Mouse (Mus musculus): ENCODE measurements at regions not wholly inside any gene's neighbourhood (a gene's known extent, or its start where the extent isn't known, plus 50 kb on each side); places are given as distances from the start of the nearest gene placed in this dataset.

GRCm38 (mm10) chr3:143985349-143986199 lies 219.4 kb downstream of the Lmo4 start:
- no peak overlapping the region for H3K4me2 ChIP-seq (replicated peaks; ENCODE audit: low read depth, low read length)
- no peaks in the 10 kb centered on the region for H3K27me3 ChIP-seq (ENCODE audit: control insufficient read depth, insufficient read depth, low read length)
- no peak overlapping the region for H3K27ac ChIP-seq (ENCODE audit: low read depth, low read length)
- no peaks in the 10 kb centered on the region for H3K9me3 ChIP-seq (ENCODE audit: control insufficient read depth, low read length)
- H3K9ac ChIP-seq (ENCODE audit: low read depth, low read length), result no peak overlapping the region
- H3K4me3 ChIP-seq (ENCODE audit: low read depth, low read length), result no peak overlapping the region
- 70% methylated on average over 6 of the region's 6 CpGs for WGBS
- ATAC-seq (ENCODE audit: low FRiP score) (0 out of 2 replicates have a peak, but pooled peaks have one; percentile 38), DNase-seq (ENCODE audit: low spot score) (no peak)
- H3K4me1 ChIP-seq (replicated peaks; ENCODE audit: control insufficient read depth, insufficient read depth, low read length), result no peaks in the 10 kb centered on the region
- no peaks in the 10 kb centered on the region for H3K36me3 ChIP-seq (ENCODE audit: control insufficient read depth, insufficient read depth, low read length)

GRCm38 (mm10) chr3:143978703-143979102 lies 226.3 kb downstream of the Lmo4 start:
- 92% methylated on average over 2 of the region's 2 CpGs for WGBS
- no peak overlapping the region for H3K4me2 ChIP-seq (replicated peaks; ENCODE audit: low read depth, low read length)
- no peak for DNase-seq (ENCODE audit: low spot score)

GRCm38 (mm10) chr3:143977886-143978447 lies 227.1 kb downstream of the Lmo4 start:
- Histone ChIP-seq H3K9ac (ENCODE audit: low read depth, low read length) (no peak overlapping the region), H3K9me3 (ENCODE audit: control insufficient read depth, low read length) (no peaks in the 10 kb centered on the region), H3K4me1 (replicated peaks; ENCODE audit: control insufficient read depth, insufficient read depth, low read length) (no peaks in the 10 kb centered on the region), H3K4me3 (ENCODE audit: low read depth, low read length) (no peak overlapping the region), H3K4me2 (replicated peaks; ENCODE audit: low read depth, low read length) (no peak overlapping the region), H3K27ac (ENCODE audit: low read depth, low read length) (no peak overlapping the region), H3K36me3 (ENCODE audit: control insufficient read depth, insufficient read depth, low read length) (no peaks in the 10 kb centered on the region), H3K27me3 (ENCODE audit: control insufficient read depth, insufficient read depth, low read length) (no peaks in the 10 kb centered on the region)
- 94% methylated on average over 7 of the region's 7 CpGs for WGBS
- DNase-seq (ENCODE audit: low spot score), result no peak
- ATAC-seq (ENCODE audit: low FRiP score), result no peak

More at GRCm38 (mm10) chr3:143978703-143979102, 226.3 kb downstream of the Lmo4 start:
- no peak overlapping the region for H3K27ac ChIP-seq (ENCODE audit: low read depth, low read length)
- ATAC-seq (ENCODE audit: low FRiP score), result no peak
- H3K4me1 ChIP-seq (replicated peaks; ENCODE audit: control insufficient read depth, insufficient read depth, low read length), result no peaks in the 10 kb centered on the region
- H3K9me3 ChIP-seq (ENCODE audit: control insufficient read depth, low read length), result no peaks in the 10 kb centered on the region
- no peaks in the 10 kb centered on the region for H3K27me3 ChIP-seq (ENCODE audit: control insufficient read depth, insufficient read depth, low read length)
- no peak overlapping the region for H3K4me3 ChIP-seq (ENCODE audit: low read depth, low read length)
- no peaks in the 10 kb centered on the region for H3K36me3 ChIP-seq (ENCODE audit: control insufficient read depth, insufficient read depth, low read length)
- H3K9ac ChIP-seq (ENCODE audit: low read depth, low read length), result no peak overlapping the region

GRCm38 (mm10) chr3:143973582-143973981 lies 231.4 kb downstream of the Lmo4 start:
- no peak for DNase-seq (ENCODE audit: low spot score)
- 88% methylated on average over 9 of the region's 9 CpGs for WGBS
- H3K9ac ChIP-seq (ENCODE audit: low read depth, low read length), result no peak overlapping the region
- no peaks in the 10 kb centered on the region for H3K27me3 ChIP-seq (ENCODE audit: control insufficient read depth, insufficient read depth, low read length)
- H3K4me3 ChIP-seq (ENCODE audit: low read depth, low read length), result no peak overlapping the region
- H3K36me3 ChIP-seq (ENCODE audit: control insufficient read depth, insufficient read depth, low read length), result no peaks in the 10 kb centered on the region
- no peaks in the 10 kb centered on the region for H3K4me1 ChIP-seq (replicated peaks; ENCODE audit: control insufficient read depth, insufficient read depth, low read length)
- H3K9me3 ChIP-seq (ENCODE audit: control insufficient read depth, low read length), result no peaks in the 10 kb centered on the region
- no peak overlapping the region for H3K27ac ChIP-seq (ENCODE audit: low read depth, low read length)
- H3K4me2 ChIP-seq (replicated peaks; ENCODE audit: low read depth, low read length), result no peak overlapping the region
- no peak for ATAC-seq (ENCODE audit: low FRiP score)

- H3K9me3 ChIP-seq (ENCODE audit: control insufficient read depth, low read length), result no peaks in the 10 kb centered on the region
- ATAC-seq (ENCODE audit: low FRiP score) (no peak), DNase-seq (ENCODE audit: low spot score) (no peak)
- H3K36me3 ChIP-seq (ENCODE audit: control insufficient read depth, insufficient read depth, low read length), result no peaks in the 10 kb centered on the region
- no peak overlapping the region for H3K27ac ChIP-seq (ENCODE audit: low read depth, low read length)
- H3K27me3 ChIP-seq (ENCODE audit: control insufficient read depth, insufficient read depth, low read length), result no peaks in the 10 kb centered on the region
- H3K9ac ChIP-seq (ENCODE audit: low read depth, low read length), result no peak overlapping the region
- H3K4me1 ChIP-seq (replicated peaks; ENCODE audit: control insufficient read depth, insufficient read depth, low read length), result no peaks in the 10 kb centered on the region
- H3K4me3 ChIP-seq (ENCODE audit: low read depth, low read length), result no peak overlapping the region
- H3K4me2 ChIP-seq (replicated peaks; ENCODE audit: low read depth, low read length), result no peak overlapping the region
These were observed 232.7 kb downstream of the Lmo4 start for GRCm38 (mm10) chr3:143972351-143972750.

- ATAC-seq (ENCODE audit: low FRiP score), result no peak
These were observed 234.2 kb downstream of the Lmo4 start for GRCm38 (mm10) chr3:143970771-143971170.

GRCm38 (mm10) chr3:143955508-143955907 lies 249.5 kb downstream of the Lmo4 start:
- Histone ChIP-seq H3K9ac (ENCODE audit: low read depth, low read length) (no peak overlapping the region), H3K4me1 (replicated peaks; ENCODE audit: control insufficient read depth, insufficient read depth, low read length) (no peaks in the 10 kb centered on the region), H3K4me2 (replicated peaks; ENCODE audit: low read depth, low read length) (no peak overlapping the region), H3K27me3 (ENCODE audit: control insufficient read depth, insufficient read depth, low read length) (no peaks in the 10 kb centered on the region), H3K36me3 (ENCODE audit: control insufficient read depth, insufficient read depth, low read length) (no peaks in the 10 kb centered on the region), H3K9me3 (ENCODE audit: control insufficient read depth, low read length) (no peaks in the 10 kb centered on the region), H3K4me3 (ENCODE audit: low read depth, low read length) (no peak overlapping the region), H3K27ac (ENCODE audit: low read depth, low read length) (no peak overlapping the region)
- no peak for DNase-seq (ENCODE audit: low spot score)
- WGBS, result 90% methylated on average over 7 of the region's 7 CpGs
- no peak for ATAC-seq (ENCODE audit: low FRiP score)

More at GRCm38 (mm10) chr3:143970771-143971170, 234.2 kb downstream of the Lmo4 start:
- Histone ChIP-seq H3K36me3 (ENCODE audit: control insufficient read depth, insufficient read depth, low read length) (no peaks in the 10 kb centered on the region), H3K27ac (ENCODE audit: low read depth, low read length) (no peak overlapping the region), H3K4me3 (ENCODE audit: low read depth, low read length) (no peak overlapping the region), H3K27me3 (ENCODE audit: control insufficient read depth, insufficient read depth, low read length) (no peaks in the 10 kb centered on the region), H3K9ac (ENCODE audit: low read depth, low read length) (no peak overlapping the region), H3K4me2 (replicated peaks; ENCODE audit: low read depth, low read length) (no peak overlapping the region), H3K9me3 (ENCODE audit: control insufficient read depth, low read length) (no peaks in the 10 kb centered on the region), H3K4me1 (replicated peaks; ENCODE audit: control insufficient read depth, insufficient read depth, low read length) (no peaks in the 10 kb centered on the region)
- DNase-seq (ENCODE audit: low spot score), result no peak
- WGBS, result 90% methylated on average over 11 of the region's 11 CpGs

GRCm38 (mm10) chr3:143954822-143955221 lies 250.2 kb downstream of the Lmo4 start:
- WGBS, result 81% methylated on average over 7 of the region's 7 CpGs
- Histone ChIP-seq H3K4me2 (replicated peaks; ENCODE audit: low read depth, low read length) (no peak overlapping the region), H3K9me3 (ENCODE audit: control insufficient read depth, low read length) (no peaks in the 10 kb centered on the region), H3K36me3 (ENCODE audit: control insufficient read depth, insufficient read depth, low read length) (no peaks in the 10 kb centered on the region), H3K27ac (ENCODE audit: low read depth, low read length) (no peak overlapping the region), H3K4me1 (replicated peaks; ENCODE audit: control insufficient read depth, insufficient read depth, low read length) (no peaks in the 10 kb centered on the region), H3K4me3 (ENCODE audit: low read depth, low read length) (no peak overlapping the region), H3K9ac (ENCODE audit: low read depth, low read length) (no peak overlapping the region), H3K27me3 (ENCODE audit: control insufficient read depth, insufficient read depth, low read length) (no peaks in the 10 kb centered on the region)
- no peak for DNase-seq (ENCODE audit: low spot score)
- no peak for ATAC-seq (ENCODE audit: low FRiP score)

- DNase-seq (ENCODE audit: low spot score), result no peak
- WGBS, result 78% methylated on average over 8 of the region's 8 CpGs
- no peak overlapping the region for H3K4me2 ChIP-seq (replicated peaks; ENCODE audit: low read depth, low read length)
These were observed 252.7 kb downstream of the Lmo4 start for GRCm38 (mm10) chr3:143952289-143952688.

More at GRCm38 (mm10) chr3:143952289-143952688, 252.7 kb downstream of the Lmo4 start:
- H3K36me3 ChIP-seq (ENCODE audit: control insufficient read depth, insufficient read depth, low read length), result no peaks in the 10 kb centered on the region
- H3K4me3 ChIP-seq (ENCODE audit: low read depth, low read length), result no peak overlapping the region
- no peak overlapping the region for H3K9ac ChIP-seq (ENCODE audit: low read depth, low read length)
- no peak for ATAC-seq (ENCODE audit: low FRiP score)
- H3K27ac ChIP-seq (ENCODE audit: low read depth, low read length), result no peak overlapping the region
- H3K27me3 ChIP-seq (ENCODE audit: control insufficient read depth, insufficient read depth, low read length), result no peaks in the 10 kb centered on the region
- H3K9me3 ChIP-seq (ENCODE audit: control insufficient read depth, low read length), result no peaks in the 10 kb centered on the region
- no peaks in the 10 kb centered on the region; the same call in 1 of the 2 replicates for H3K4me1 ChIP-seq (replicated peaks; ENCODE audit: control insufficient read depth, insufficient read depth, low read length)

Measured in hindbrain, embryonic 11.5 days (tissue).